ENCODE assay signal across 8 mouse cellular contexts in the genomic region with DNA sequence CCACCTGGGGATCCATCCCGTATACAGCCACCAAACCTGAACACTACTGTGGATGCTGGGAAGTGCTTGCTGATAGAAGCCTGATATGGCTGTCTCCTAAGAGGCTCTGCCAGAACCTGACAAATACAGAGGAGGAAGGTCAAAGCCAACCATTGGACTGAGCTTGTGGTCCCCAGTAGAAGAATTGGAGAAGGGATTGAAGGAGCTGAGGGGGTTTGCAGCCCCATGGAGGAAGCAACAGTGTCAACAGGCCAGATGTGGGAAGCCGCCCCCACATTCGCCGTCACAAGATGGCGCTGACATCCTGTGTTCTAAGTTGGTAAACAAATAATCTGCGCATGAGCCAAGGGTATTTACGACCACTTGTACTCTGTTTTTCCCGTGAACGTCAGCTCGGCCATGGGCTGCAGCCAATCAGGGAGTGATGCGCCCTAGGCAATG. TPM values are rescaled to one million over a fixed set of nuclear protein-coding genes. Genes with fewer than 3 reads are reported as not detected.
DNase-seq lines count a peak whose midpoint lies in the region; ATAC-seq and TF ChIP-seq lines count a peak whose summit lies in the region.
"Not testable (repeated sequence)": the region's sequence is repeated elsewhere in the genome, so short reads cannot be mapped to it uniquely, and the experiment has no call there.

No protein-coding gene starts in this region.

- peak overlapping the region; percentile 44; the same call in 1 of the 2 replicates for H3K27ac ChIP-seq in hindbrain, embryonic 13.5 days
- H3K27ac ChIP-seq in thymus, adult 2 months (ENCODE audit: control insufficient read depth, insufficient read depth, low read length): peak overlapping the region; percentile 85

- DNase-seq in G1E (ENCODE audit: low spot score): not testable (repeated sequence)
- peak; percentile 27 for DNase-seq in embryo, embryonic 10.5 days (ENCODE audit: low spot score)
- DNase-seq in gastrocnemius, postnatal 25 days: peak; percentile 8
- peak; percentile 10 to 24 for DNase-seq in kidney, postnatal 4 days
- peak; percentile 33 for DNase-seq in lung, adult 2 months
- peak; percentile 75 for DNase-seq in naive thymus-derived CD4-positive, alpha-beta T cell, adult 2 months (ENCODE audit: low read depth)
- peak; percentile 44 for DNase-seq in thymus, adult 2 months

- H3K9ac ChIP-seq in hindbrain, embryonic 13.5 days: peak overlapping the region; percentile 29; the same call in 1 of the 2 replicates

- TF ChIP-seq CTCF in G1E (IDR thresholded peaks at IDR 0.05; ENCODE audit: low read depth, low read length); lung, adult 2 months (IDR thresholded peaks at IDR 0.05; ENCODE audit: insufficient read depth, low read length); thymus, adult 2 months (IDR thresholded peaks at IDR 0.05; ENCODE audit: borderline replicate concordance, control insufficient read depth, extremely low read depth, insufficient read depth, low read length, poor library complexity): not testable (repeated sequence)

- H3K36me3 ChIP-seq in G1E (replicated peaks); hindbrain, embryonic 13.5 days; thymus, adult 2 months (ENCODE audit: control insufficient read depth, insufficient read depth, low read length): not testable (repeated sequence)

- peak overlapping the region; percentile 40 for H3K4me2 ChIP-seq in hindbrain, embryonic 13.5 days

- peak; percentile 49 for ATAC-seq in G1E (ENCODE audit: extremely low read depth, insufficient number of reproducible peaks, low FRiP score, poor library complexity, severe bottlenecking)
- ATAC-seq in hindbrain, embryonic 13.5 days (ENCODE audit: low FRiP score): peak; percentile 86

- not testable (repeated sequence) for TF ChIP-seq POLR2A in lung, adult 2 months (IDR thresholded peaks at IDR 0.05; ENCODE audit: borderline replicate concordance, extremely low read depth, low read depth, low read length); thymus, adult 2 months (IDR thresholded peaks at IDR 0.05; ENCODE audit: control insufficient read depth, extremely low read depth, insufficient read depth, low read length, poor library complexity)

- H3K27me3 ChIP-seq in G1E (ENCODE audit: insufficient read depth, low read length); hindbrain, embryonic 13.5 days; thymus, adult 2 months (ENCODE audit: control insufficient read depth, insufficient read depth, low read length): not testable (repeated sequence)

- WGBS in hindbrain, embryonic 13.5 days: 27% methylated on average over 6 of the region's 11 CpGs
- WGBS in lung, adult 2 months: 17% methylated on average over 6 of the region's 11 CpGs
- 40% methylated on average over 6 of the region's 11 CpGs for WGBS in thymus, adult 2 months

- not testable (repeated sequence) for H3K9me3 ChIP-seq in G1E (replicated peaks); hindbrain, embryonic 13.5 days

- H3K4me1 ChIP-seq in G1E (ENCODE audit: insufficient read depth, low read depth, low read length): peaks cover 11% of the 10 kb centered on the region
- not testable (repeated sequence) for H3K4me1 ChIP-seq in hindbrain, embryonic 13.5 days (replicated peaks); lung, adult 2 months (ENCODE audit: control insufficient read depth, insufficient read depth, low read length); thymus, adult 2 months (replicated peaks; ENCODE audit: control insufficient read depth, insufficient read depth, low read length)

- H3K4me3 ChIP-seq in G1E (ENCODE audit: low read depth, low read length): peak overlapping the region; percentile 66
- not testable (repeated sequence) for H3K4me3 ChIP-seq in hindbrain, embryonic 13.5 days; lung, adult 2 months (replicated peaks; ENCODE audit: extremely low read depth, low read depth, low read length)
- H3K4me3 ChIP-seq in thymus, adult 2 months (ENCODE audit: control insufficient read depth, insufficient read depth, low read length): 0 out of 2 replicates have a peak overlapping the region, but pooled peaks have one; percentile 21

RNA-seq across cellular contexts. Expression of a gene that starts 28.4 kb away (rescaled TPM):
- 61.5 and 62.5 TPM in 2 replicates for total RNA-seq in G1E (2014; fragmentation: Nextera tagmentation)
- 37.1 and 41.4 TPM in 2 replicates for total RNA-seq in G1E (2017)
- polyA plus RNA-seq in G1E (2012): 1.2 TPM in 2 replicates
- 1 to 10 TPM; 2.8 to 5.0 TPM for total RNA-seq in gastrocnemius, postnatal 25 days (2021)
- 19.7 and 22.1 TPM in 2 replicates for polyA plus RNA-seq in hindbrain, embryonic 13.5 days (2015; fragmentation: Nextera tagmentation; extraction: Ambion mirVana)
- polyA plus RNA-seq in lung, adult 2 months (2012; rRNA removed): 6.2 and 10.5 TPM in 2 replicates
- polyA plus RNA-seq in thymus, adult 2 months (2012; rRNA removed): 1.5 and 2.3 TPM in 2 replicates
